ENCODE assay signal across 27 mouse cellular contexts in the genomic region with DNA sequence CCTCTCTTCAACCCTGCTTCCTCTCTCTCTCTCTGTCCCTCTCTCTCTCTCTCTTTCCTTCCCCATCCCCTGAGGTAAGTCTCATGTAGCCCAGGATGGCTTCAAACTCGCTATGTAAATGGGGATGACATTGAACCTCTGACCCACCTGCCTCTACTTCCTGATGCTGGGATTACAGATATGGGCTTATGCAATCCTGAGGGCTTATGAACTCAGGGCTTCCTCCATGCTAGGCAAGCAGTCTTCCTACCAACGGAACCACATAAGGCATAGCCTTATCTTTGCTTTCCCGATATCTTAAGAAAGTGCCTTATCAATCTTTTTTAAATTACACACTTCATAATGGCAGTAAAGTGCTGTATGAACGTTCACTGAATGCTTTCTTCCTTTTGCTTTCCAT. TPM values are rescaled to one million over a fixed set of nuclear protein-coding genes. Genes with fewer than 3 reads are reported as not detected.
"Had no signal": no experiment of that assay in that cellular context is flagged by ENCODE, and none has a peak within 500 bp of the region (broad histone marks: within the 10 kb centered on the region; RNA-seq: fewer than 3 reads in every experiment).

No protein-coding gene starts in this region.

- H3K4me2 ChIP-seq: lung, embryonic 15.5 days; midbrain, embryonic 11.5 days; midbrain, embryonic 13.5 days; midbrain, embryonic 15.5 days; neural tube, embryonic 13.5 days; neural tube, embryonic 15.5 days had no signal

- H3K4me3 ChIP-seq: lung, embryonic 15.5 days; megakaryocyte, embryonic 14.5 days; midbrain, embryonic 13.5 days; midbrain, embryonic 15.5 days; myocyte; neural tube, embryonic 13.5 days; neural tube, embryonic 15.5 days had no signal

- H3K27me3 ChIP-seq: lung, embryonic 15.5 days; midbrain, embryonic 13.5 days; midbrain, embryonic 15.5 days; neural tube, embryonic 13.5 days; neural tube, embryonic 15.5 days had no signal

- H3K36me3 ChIP-seq: lung, embryonic 15.5 days; midbrain, embryonic 13.5 days; midbrain, embryonic 15.5 days; neural tube, embryonic 13.5 days; neural tube, embryonic 15.5 days had no signal

- H3K4me1 ChIP-seq: lung, embryonic 15.5 days; midbrain, embryonic 13.5 days; midbrain, embryonic 15.5 days; neural tube, embryonic 13.5 days; neural tube, embryonic 15.5 days had no signal

- DNase-seq: liver, postnatal 0 days; lung, adult 2 months; lung, postnatal 14 days; lung, postnatal 36 days; retina, postnatal 1 day; right cerebral cortex, adult 18-20 months; right cerebral cortex, postnatal 25 days; right cerebral cortex, postnatal 4 days; spleen, adult 18-20 months; thymus, adult 18-20 months; thymus, postnatal 14 days; thymus, postnatal 36 days had no signal

- ATAC-seq: liver, postnatal 0 days; lung, postnatal 0 days; midbrain, embryonic 13.5 days; midbrain, embryonic 15.5 days had no signal

- H3K9ac ChIP-seq: liver, postnatal 0 days; lung, embryonic 15.5 days; midbrain, embryonic 13.5 days; midbrain, embryonic 15.5 days; neural tube, embryonic 13.5 days; neural tube, embryonic 15.5 days had no signal

- H3K9me3 ChIP-seq: lung, embryonic 15.5 days; midbrain, embryonic 13.5 days; midbrain, embryonic 15.5 days; neural tube, embryonic 13.5 days; neural tube, embryonic 15.5 days had no signal

- H3K27ac ChIP-seq: lung, embryonic 15.5 days; macrophage; midbrain, embryonic 13.5 days; midbrain, embryonic 15.5 days; neural tube, embryonic 13.5 days; neural tube, embryonic 15.5 days had no signal

RNA-seq across cellular contexts. Expression of gene Timm8a2, which starts 57.9 kb away (rescaled TPM):
- polyA plus RNA-seq: liver, postnatal 0 days; lung, adult 2 months; lung, embryonic 15.5 days; lung, postnatal 0 days; macrophage; midbrain, embryonic 11.5 days; midbrain, embryonic 13.5 days; midbrain, embryonic 15.5 days; midbrain, postnatal 0 days; myocyte; neural tube, embryonic 11.5 days; neural tube, embryonic 13.5 days; neural tube, embryonic 15.5 days; small intestine, adult 2 months; stomach, embryonic 14.5 days; stomach, embryonic 16.5 days had no signal
